Mouse (Mus musculus) lung, embryonic 16.5 days (tissue): ENCODE measurements around the gene Atp6v1a. TPM values are rescaled to one million over a fixed set of nuclear protein-coding genes. Genes with fewer than 3 reads are reported as not detected.

Experiments
- ATAC-seq: fragments of 200-750 bp; cut with Nextera tagmentation; 2 replicates; pipeline ENCODE4 v1.8.0; 2017; ENCODE audit warnings: low read depth, mild to moderate bottlenecking, moderate library complexity
- H3K27ac ChIP-seq: fragments of 300-500 bp; sonication (generic); 2 replicates; pipeline ENCODE4 v1.5.1; 2014; ENCODE audit warnings: mild to moderate bottlenecking, control low read depth, low read length
- H3K27me3 ChIP-seq: fragments of 300-500 bp; sonication (generic); 2 replicates; pipeline ENCODE4 v1.6.1; 2014; ENCODE audit warnings: low read depth, low read length, mixed read lengths; ENCODE audit not compliant: control insufficient read depth, insufficient read depth
- H3K36me3 ChIP-seq: fragments of 300-500 bp; sonication (generic); 2 replicates; pipeline ENCODE4 v1.6.1; 2014; ENCODE audit warnings: low read length; ENCODE audit not compliant: control insufficient read depth, insufficient read depth
- H3K4me1 ChIP-seq: fragments of 300-500 bp; sonication (generic); replicated peaks from 2 replicates; pipeline ENCODE4 v1.6.1; 2014; ENCODE audit warnings: low read length, mixed read lengths; ENCODE audit not compliant: control insufficient read depth, insufficient read depth
- H3K4me2 ChIP-seq: fragments of 300-500 bp; sonication (generic); 2 replicates; pipeline ENCODE4 v1.6.1; 2014; ENCODE audit warnings: low read depth, low read length, control low read depth
- H3K4me3 ChIP-seq: fragments of 300-500 bp; sonication (generic); 2 replicates; pipeline ENCODE4 v1.5.1; 2014; ENCODE audit warnings: mild to moderate bottlenecking, low read length, control low read depth
- H3K9ac ChIP-seq: fragments of 300-500 bp; sonication (generic); 2 replicates; pipeline ENCODE4 v1.6.1; 2014; ENCODE audit warnings: low read length, control low read depth
- H3K9me3 ChIP-seq: fragments of 300-500 bp; sonication (generic); 2 replicates; pipeline ENCODE4 v1.6.1; 2016; ENCODE audit warnings: low read length; ENCODE audit not compliant: control insufficient read depth
- WGBS: fragments of 180-500 bp; shearing (Covaris S2); extraction: QIAGEN DNeasy Blood & Tissue Kit; methylation state at CpG from one replicate; pipeline ENCODE4 v1.1.7; 2014; 5-methylcytosine and 5-hydroxymethylcytosine counted together
- polyA plus RNA-seq: library from polyadenylated mRNA; unstranded; fragments of >200 nt; fragmentation: Nextera tagmentation; extraction: Ambion mirVana; gene quantifications from 2 replicates; pipeline ENCODE4 v1.2.1, GENCODE M21; 2015

Gene Atp6v1a
- 69.2 TPM in 2 replicates for polyA plus RNA-seq

- H3K27me3 ChIP-seq = no peaks in the 10 kb centered on the region
- no peaks in the 10 kb centered on the region for H3K9me3 ChIP-seq
- peak; percentile 93 for ATAC-seq
- WGBS = under 1% methylated on average over 52 of the region's 71 CpGs
- H3K9ac ChIP-seq = peak within 1 kb of the TSS; percentile 96
- H3K4me2 ChIP-seq = peak within 1 kb of the TSS; percentile 92
- H3K4me3 ChIP-seq = peak within 1 kb of the TSS; percentile 98
- H3K36me3 ChIP-seq = no peaks in the 10 kb centered on the region
- H3K27ac ChIP-seq = peak within 1 kb of the TSS; percentile 100
- H3K4me1 ChIP-seq = peaks cover 14% of the 10 kb centered on the region
Observed at GRCm38 (mm10) chr16:44139536-44140185, at the start of gene Atp6v1a, which contains the start of gene Naa50. Atp6v1a (minus strand) TSS chr16:44139705. Naa50 (plus strand) TSS chr16:44139830.

DNA sequence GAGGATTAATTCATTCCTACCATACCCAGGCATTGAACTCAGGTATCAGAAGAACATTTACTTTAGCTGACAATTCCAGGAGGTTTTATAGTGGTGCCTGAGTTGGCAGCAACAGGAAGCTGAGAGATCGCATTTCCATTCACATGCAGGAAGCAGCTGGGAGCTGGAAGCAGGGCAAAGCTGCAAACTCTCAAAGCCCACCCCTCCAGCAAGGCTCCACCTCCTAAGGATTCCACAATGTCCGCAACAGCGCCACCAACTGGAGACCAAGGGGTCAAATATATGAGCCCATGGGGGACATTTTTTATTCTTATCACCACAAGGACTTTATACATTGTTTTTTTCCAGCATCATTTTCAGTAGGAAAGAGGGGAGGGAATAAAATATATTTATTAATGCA is 49.3 kb upstream of the Atp6v1a start:
- 0 out of 2 replicates have a peak, but pooled peaks cover 5% of the 10 kb centered on the region for H3K9me3 ChIP-seq
- no peak overlapping the region for H3K9ac ChIP-seq
- 80% methylated on average over 3 of the region's 3 CpGs for WGBS
- H3K27ac ChIP-seq = no peak overlapping the region
- H3K4me2 ChIP-seq = no peak overlapping the region
- no peaks in the 10 kb centered on the region for H3K27me3 ChIP-seq
- no peak for ATAC-seq
- peaks cover 5% of the 10 kb centered on the region; the same call in 1 of the 2 replicates for H3K36me3 ChIP-seq
- no peaks in the 10 kb centered on the region; the same call in 1 of the 2 replicates for H3K4me1 ChIP-seq
- no peak overlapping the region for H3K4me3 ChIP-seq

- H3K9ac ChIP-seq = no peak overlapping the region
- ATAC-seq = no peak
Observed at GRCm38 (mm10) chr16:44187172-44187571, 47.7 kb upstream of the Atp6v1a start.

DNA sequence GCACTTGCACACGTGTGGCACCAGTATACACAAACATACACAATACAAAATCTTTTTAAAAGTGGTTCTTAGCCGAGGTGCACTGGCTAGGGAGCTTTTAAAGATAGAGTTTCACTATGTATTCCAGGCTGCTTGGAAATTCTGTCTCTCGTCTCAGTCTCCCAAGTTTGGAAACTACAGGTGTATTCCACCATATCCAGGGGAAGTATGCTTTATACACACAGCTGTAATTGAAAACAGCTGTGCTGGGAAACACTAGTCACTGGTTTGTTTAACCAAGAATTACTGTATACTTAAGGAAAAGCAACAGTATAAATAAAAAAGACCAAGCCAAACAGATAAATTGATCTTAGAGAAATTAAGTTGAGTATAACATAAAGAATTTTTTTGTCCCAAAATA is 45.3 kb upstream of the Atp6v1a start:
- Histone ChIP-seq H3K4me1 (no peaks in the 10 kb centered on the region), H3K4me3 (no peak overlapping the region), H3K36me3 (peaks cover 5% of the 10 kb centered on the region; the same call in 1 of the 2 replicates), H3K27ac (no peak overlapping the region), H3K27me3 (no peaks in the 10 kb centered on the region), H3K9me3 (0 out of 2 replicates have a peak, but pooled peaks cover 5% of the 10 kb centered on the region), H3K9ac (no peak overlapping the region), H3K4me2 (no peak overlapping the region)
- WGBS = 54% methylated on average over 3 of the region's 3 CpGs
- ATAC-seq = no peak

More at GRCm38 (mm10) chr16:44187172-44187571, 47.7 kb upstream of the Atp6v1a start:
- Histone ChIP-seq H3K4me2 (no peak overlapping the region), H3K27ac (no peak overlapping the region), H3K4me3 (no peak overlapping the region), H3K27me3 (no peaks in the 10 kb centered on the region), H3K4me1 (no peaks in the 10 kb centered on the region; the same call in 1 of the 2 replicates), H3K9me3 (0 out of 2 replicates have a peak, but pooled peaks cover 5% of the 10 kb centered on the region), H3K36me3 (peaks cover 5% of the 10 kb centered on the region; the same call in 1 of the 2 replicates)
- WGBS = 78% methylated on average over 4 of the region's 4 CpGs

- no peak overlapping the region for H3K4me2 ChIP-seq
- H3K9me3 ChIP-seq = no peaks in the 10 kb centered on the region
- ATAC-seq = no peak
- peaks cover 3% of the 10 kb centered on the region; the same call in 1 of the 2 replicates for H3K4me1 ChIP-seq
- 94% methylated on average over 1 of the region's 1 CpGs for WGBS
- H3K36me3 ChIP-seq = no peaks in the 10 kb centered on the region
- no peak overlapping the region for H3K27ac ChIP-seq
- no peak overlapping the region for H3K4me3 ChIP-seq
- H3K9ac ChIP-seq = no peak overlapping the region
- H3K27me3 ChIP-seq = no peaks in the 10 kb centered on the region
Observed at GRCm38 (mm10) chr16:44182597-44182996, 43.1 kb upstream of the Atp6v1a start.

DNA sequence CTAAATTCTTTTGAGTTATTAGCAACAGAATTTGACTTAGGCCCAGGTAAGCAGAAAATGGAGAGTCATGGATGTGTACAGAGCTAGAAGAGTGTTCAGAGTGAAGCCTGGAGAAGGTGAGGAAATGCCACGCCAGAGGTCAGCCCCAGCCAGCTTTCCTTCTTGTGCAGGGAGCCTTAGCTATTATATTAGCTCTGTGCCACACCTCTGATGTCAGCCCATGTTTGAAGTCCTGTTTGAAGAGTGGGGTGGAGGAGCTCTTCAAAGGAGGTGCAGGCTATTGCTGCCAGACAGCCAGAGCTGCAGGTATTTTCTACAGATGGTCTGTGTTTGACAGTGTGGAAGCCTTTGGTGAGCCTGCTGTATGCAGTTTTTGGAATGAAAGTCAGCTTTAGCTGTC is 39.0 kb upstream of the Atp6v1a start:
- H3K36me3 ChIP-seq = no peaks in the 10 kb centered on the region
- H3K27me3 ChIP-seq = no peaks in the 10 kb centered on the region
- H3K4me1 ChIP-seq = peaks cover 15% of the 10 kb centered on the region
- ATAC-seq = peak; percentile 79
- H3K27ac ChIP-seq = peak overlapping the region; percentile 21; the same call in 1 of the 2 replicates
- no peaks in the 10 kb centered on the region for H3K9me3 ChIP-seq
- 55% methylated on average over 1 of the region's 1 CpGs for WGBS
- H3K9ac ChIP-seq = no peak overlapping the region
- no peak overlapping the region for H3K4me3 ChIP-seq
- no peak overlapping the region for H3K4me2 ChIP-seq

GRCm38 (mm10) chr16:44176511-44176910 is 37.0 kb upstream of the Atp6v1a start:
- WGBS = 94% methylated on average over 2 of the region's 2 CpGs
- Histone ChIP-seq H3K9me3 (no peaks in the 10 kb centered on the region), H3K4me3 (no peak overlapping the region), H3K36me3 (no peaks in the 10 kb centered on the region), H3K4me1 (peaks cover 15% of the 10 kb centered on the region), H3K9ac (no peak overlapping the region), H3K27me3 (no peaks in the 10 kb centered on the region), H3K27ac (no peak overlapping the region), H3K4me2 (no peak overlapping the region)
- no peak for ATAC-seq

DNA sequence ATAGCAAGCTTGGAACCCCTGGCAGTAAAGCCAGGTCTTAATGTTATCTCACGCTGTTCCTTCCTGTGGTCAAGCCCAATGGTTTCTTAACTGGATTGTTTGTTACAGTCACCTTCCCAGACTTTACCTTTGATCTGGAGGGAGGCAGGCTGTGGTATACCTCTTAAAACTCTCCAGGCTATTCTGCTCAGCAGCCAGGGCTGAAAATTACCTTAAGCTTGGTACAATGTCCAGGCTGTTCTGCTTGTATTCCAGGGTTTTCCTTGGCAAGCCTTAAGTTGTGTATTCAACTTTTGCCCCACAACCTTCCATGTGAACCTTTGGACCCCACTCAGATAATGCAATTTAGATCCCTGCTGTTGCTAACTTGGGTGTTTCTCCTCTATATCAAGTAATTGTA is 35.5 kb upstream of the Atp6v1a start:
- no peak for ATAC-seq
- no peak overlapping the region for H3K9ac ChIP-seq
- peaks cover 15% of the 10 kb centered on the region for H3K4me1 ChIP-seq
- no peak overlapping the region for H3K4me2 ChIP-seq
- 49% methylated on average over 1 of the region's 1 CpGs for WGBS
- no peaks in the 10 kb centered on the region for H3K27me3 ChIP-seq
- H3K9me3 ChIP-seq = no peaks in the 10 kb centered on the region
- no peak overlapping the region for H3K27ac ChIP-seq
- H3K4me3 ChIP-seq = no peak overlapping the region
- no peaks in the 10 kb centered on the region for H3K36me3 ChIP-seq

DNA sequence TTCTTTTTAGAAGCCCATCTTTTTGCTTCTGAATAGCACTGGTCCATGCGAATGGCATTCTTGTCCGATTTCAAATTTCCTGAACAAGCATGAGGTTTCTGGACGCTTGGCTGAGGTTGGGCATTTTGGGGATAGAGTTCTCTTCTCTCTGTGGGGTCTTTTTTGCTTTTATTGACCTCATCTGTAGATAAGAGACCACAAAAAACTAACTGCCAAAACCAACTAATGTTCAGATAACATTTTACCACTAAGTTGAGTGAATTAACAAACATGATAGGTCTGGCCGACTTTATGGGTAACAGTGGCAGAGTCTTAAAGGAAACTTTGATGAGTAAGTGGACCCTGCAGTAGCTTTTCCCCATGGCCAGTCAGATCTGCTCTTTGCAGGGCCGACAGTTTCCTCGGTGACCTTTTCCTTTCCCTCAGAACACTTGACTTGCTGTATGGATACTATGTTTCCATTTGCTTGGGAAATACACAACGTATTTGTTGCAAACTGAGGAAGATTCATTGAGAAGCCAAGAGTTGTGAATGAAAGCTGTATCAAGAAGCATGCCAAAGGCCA is 34.5 kb upstream of the Atp6v1a start:
- 6% methylated on average over 7 of the region's 7 CpGs for WGBS
- H3K9me3 ChIP-seq = no peaks in the 10 kb centered on the region
- no peak for ATAC-seq

More for the DNA sequence above, 34.5 kb upstream of the Atp6v1a start:
- peak overlapping the region; percentile 97 for H3K27ac ChIP-seq
- H3K27me3 ChIP-seq = no peaks in the 10 kb centered on the region
- peak overlapping the region; percentile 68 for H3K4me3 ChIP-seq
- H3K9ac ChIP-seq = peak overlapping the region; percentile 95
- peaks cover 15% of the 10 kb centered on the region for H3K4me1 ChIP-seq
- peak overlapping the region; percentile 66 for H3K4me2 ChIP-seq
- no peaks in the 10 kb centered on the region for H3K36me3 ChIP-seq
